Mouse (Mus musculus) layer of hippocampus, adult 18-20 months (tissue): Measurements from ENCODE around the gene Fkbp7. TPM values are rescaled to one million over a fixed set of nuclear protein-coding genes. Genes with fewer than 3 reads are reported as not detected.

Experiments used
- total RNA-seq, 2 experiments: library from RNA; stranded (reverse); gene quantifications; 2 replicates each; pipeline ENCODE4 v1.2.3; 2021

The Fkbp7 gene
- total RNA-seq, 2 experiments from 2014 or later: 5.2 to 5.3 TPM

Other genes starting within 250 kb of the Fkbp7 start
- 10 to 100 TPM; 17.5 to 18.8 TPM for gene Prkra, start 25.1 kb downstream of the Fkbp7 start, total RNA-seq
- under 1 TPM in 1 of 2 experiments, not detected in 1; 0.42 TPM for gene Pjvk, start 24.6 kb downstream of the Fkbp7 start, total RNA-seq
- 10 to 100 TPM; 53.8 to 55.7 TPM for gene Plekha3, start 2.2 kb upstream of the Fkbp7 start, total RNA-seq